Mouse (Mus musculus): ENCODE measurements around the gene Nos3. TPM values are rescaled to one million over a fixed set of nuclear protein-coding genes. Genes with fewer than 3 reads are reported as not detected.

Nos3 gene
- polyA plus RNA-seq, 1 experiment, result not detected

DNA sequence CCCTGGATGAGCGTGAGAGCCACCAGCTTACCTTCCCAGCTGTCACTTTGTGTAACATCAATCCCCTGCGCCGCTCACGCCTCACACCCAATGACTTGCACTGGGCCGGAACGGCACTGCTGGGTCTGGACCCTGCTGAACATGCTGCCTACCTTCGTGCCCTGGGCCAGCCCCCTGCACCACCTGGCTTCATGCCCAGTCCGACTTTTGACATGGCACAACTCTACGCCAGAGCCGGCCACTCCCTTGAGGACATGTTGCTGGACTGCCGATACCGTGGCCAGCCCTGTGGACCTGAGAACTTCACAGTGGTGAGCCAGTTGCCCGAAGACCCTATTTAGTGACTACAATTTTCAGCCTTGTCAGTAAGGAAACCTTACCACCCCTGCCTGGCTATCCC, 49.3 kb downstream of the Nos3 start:
- TF ChIP-seq POLR2A (IDR thresholded peaks at IDR 0.05; ENCODE audit: borderline replicate concordance, control insufficient read depth, low read depth, low read length) (no peak), CTCF (IDR thresholded peaks at IDR 0.05; ENCODE audit: control insufficient read depth, insufficient read depth, low read length) (no peak)
- no peak overlapping the region for H3K27ac ChIP-seq (ENCODE audit: control insufficient read depth, insufficient read depth, low read depth, low read length, poor library complexity)
- no peaks in the 10 kb centered on the region; the same call in 1 of the 2 replicates for H3K4me1 ChIP-seq (ENCODE audit: control insufficient read depth, insufficient read depth, low read length)
- 80% methylated on average over 13 of the region's 13 CpGs for WGBS
- no peak overlapping the region for H3K4me3 ChIP-seq (replicated peaks; ENCODE audit: control insufficient read depth, low read depth, low read length)

DNA sequence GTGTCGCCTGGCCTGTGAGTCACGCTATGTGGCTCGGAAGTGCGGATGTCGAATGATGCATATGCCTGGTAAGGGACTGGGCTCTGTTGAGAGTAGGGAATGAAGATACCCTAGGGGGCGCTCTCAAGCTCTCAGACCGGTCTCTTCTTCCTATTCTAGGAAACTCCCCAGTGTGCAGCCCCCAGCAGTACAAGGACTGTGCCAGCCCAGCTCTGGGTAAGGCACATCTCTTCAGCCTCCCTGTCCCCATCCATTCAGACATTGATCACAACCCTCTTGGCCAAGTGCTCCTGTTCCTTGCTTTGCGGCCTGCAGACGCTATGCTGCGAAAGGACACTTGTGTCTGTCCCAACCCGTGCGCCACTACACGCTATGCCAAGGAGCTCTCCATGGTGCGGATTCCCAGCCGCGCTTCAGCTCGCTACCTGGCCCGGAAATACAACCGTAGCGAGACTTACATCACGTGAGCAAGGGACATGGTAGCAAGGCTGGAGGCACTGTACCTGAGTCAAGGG, 51.7 kb downstream of the Nos3 start:
- no peak overlapping the region for H3K27ac ChIP-seq (ENCODE audit: control insufficient read depth, insufficient read depth, low read depth, low read length, poor library complexity)
- no peaks in the 10 kb centered on the region; the same call in 1 of the 2 replicates for H3K4me1 ChIP-seq (ENCODE audit: control insufficient read depth, insufficient read depth, low read length)
- no peak for TF ChIP-seq POLR2A (IDR thresholded peaks at IDR 0.05; ENCODE audit: borderline replicate concordance, control insufficient read depth, low read depth, low read length)
- TF ChIP-seq CTCF (IDR thresholded peaks at IDR 0.05; ENCODE audit: control insufficient read depth, insufficient read depth, low read length), result peak; percentile 59
- no peak overlapping the region for H3K4me3 ChIP-seq (replicated peaks; ENCODE audit: control insufficient read depth, low read depth, low read length)
- WGBS, result 9% methylated on average over 21 of the region's 21 CpGs

DNA sequence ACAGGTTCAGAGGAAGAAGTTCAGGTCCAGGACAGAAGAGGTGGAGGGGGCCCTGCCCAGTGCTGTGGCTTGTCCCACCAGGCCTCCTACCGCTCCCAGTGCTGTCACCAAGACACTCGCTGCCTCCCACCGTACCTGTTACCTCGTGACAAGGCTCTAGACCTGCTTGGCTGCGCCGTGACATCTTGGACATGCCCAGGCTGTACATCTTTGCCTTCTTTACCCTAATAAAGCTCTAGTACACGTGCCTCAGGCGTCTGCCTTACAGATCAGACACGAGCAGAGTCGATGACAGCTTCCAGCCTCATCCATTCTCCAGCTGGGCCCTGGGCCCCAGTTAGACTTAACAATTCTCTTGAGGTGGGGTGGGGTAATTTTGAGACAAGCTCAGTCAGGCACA, 53.0 kb downstream of the Nos3 start:
- 85% methylated on average over 10 of the region's 10 CpGs for WGBS
- TF ChIP-seq POLR2A (IDR thresholded peaks at IDR 0.05; ENCODE audit: borderline replicate concordance, control insufficient read depth, low read depth, low read length), result no peak
- TF ChIP-seq CTCF (IDR thresholded peaks at IDR 0.05; ENCODE audit: control insufficient read depth, insufficient read depth, low read length), result no peak
- H3K4me3 ChIP-seq (replicated peaks; ENCODE audit: control insufficient read depth, low read depth, low read length), result no peak overlapping the region
- H3K27ac ChIP-seq (ENCODE audit: control insufficient read depth, insufficient read depth, low read depth, low read length, poor library complexity), result no peak overlapping the region
- H3K4me1 ChIP-seq (ENCODE audit: control insufficient read depth, insufficient read depth, low read length), result no peaks in the 10 kb centered on the region; the same call in 1 of the 2 replicates

DNA sequence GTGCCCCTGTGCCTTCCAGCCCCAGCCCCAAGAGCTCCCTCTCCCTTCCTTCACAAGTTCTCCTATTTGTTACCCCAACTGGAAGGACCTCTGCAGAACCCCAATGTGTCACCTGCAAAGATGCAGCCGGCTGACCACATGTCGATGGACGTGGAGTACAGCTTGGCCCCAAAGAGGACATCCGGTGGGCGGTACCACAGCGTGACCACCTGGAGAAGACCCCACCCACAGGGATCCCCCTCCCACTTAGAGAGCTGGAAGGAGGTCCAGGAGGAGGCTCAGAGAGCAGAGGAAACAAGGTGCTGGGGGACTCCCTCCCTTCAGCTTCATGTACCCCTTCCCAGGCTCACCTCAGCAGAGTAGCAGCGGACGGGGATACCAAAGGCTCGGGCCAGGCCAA, 55.8 kb downstream of the Nos3 start:
- H3K4me3 ChIP-seq (replicated peaks; ENCODE audit: control insufficient read depth, low read depth, low read length), result no peak overlapping the region
- 90% methylated on average over 9 of the region's 9 CpGs for WGBS
- no peaks in the 10 kb centered on the region; the same call in 1 of the 2 replicates for H3K4me1 ChIP-seq (ENCODE audit: control insufficient read depth, insufficient read depth, low read length)
- H3K27ac ChIP-seq (ENCODE audit: control insufficient read depth, insufficient read depth, low read depth, low read length, poor library complexity), result no peak overlapping the region
- TF ChIP-seq CTCF (IDR thresholded peaks at IDR 0.05; ENCODE audit: control insufficient read depth, insufficient read depth, low read length), result no peak
- no peak for TF ChIP-seq POLR2A (IDR thresholded peaks at IDR 0.05; ENCODE audit: borderline replicate concordance, control insufficient read depth, low read depth, low read length)

DNA sequence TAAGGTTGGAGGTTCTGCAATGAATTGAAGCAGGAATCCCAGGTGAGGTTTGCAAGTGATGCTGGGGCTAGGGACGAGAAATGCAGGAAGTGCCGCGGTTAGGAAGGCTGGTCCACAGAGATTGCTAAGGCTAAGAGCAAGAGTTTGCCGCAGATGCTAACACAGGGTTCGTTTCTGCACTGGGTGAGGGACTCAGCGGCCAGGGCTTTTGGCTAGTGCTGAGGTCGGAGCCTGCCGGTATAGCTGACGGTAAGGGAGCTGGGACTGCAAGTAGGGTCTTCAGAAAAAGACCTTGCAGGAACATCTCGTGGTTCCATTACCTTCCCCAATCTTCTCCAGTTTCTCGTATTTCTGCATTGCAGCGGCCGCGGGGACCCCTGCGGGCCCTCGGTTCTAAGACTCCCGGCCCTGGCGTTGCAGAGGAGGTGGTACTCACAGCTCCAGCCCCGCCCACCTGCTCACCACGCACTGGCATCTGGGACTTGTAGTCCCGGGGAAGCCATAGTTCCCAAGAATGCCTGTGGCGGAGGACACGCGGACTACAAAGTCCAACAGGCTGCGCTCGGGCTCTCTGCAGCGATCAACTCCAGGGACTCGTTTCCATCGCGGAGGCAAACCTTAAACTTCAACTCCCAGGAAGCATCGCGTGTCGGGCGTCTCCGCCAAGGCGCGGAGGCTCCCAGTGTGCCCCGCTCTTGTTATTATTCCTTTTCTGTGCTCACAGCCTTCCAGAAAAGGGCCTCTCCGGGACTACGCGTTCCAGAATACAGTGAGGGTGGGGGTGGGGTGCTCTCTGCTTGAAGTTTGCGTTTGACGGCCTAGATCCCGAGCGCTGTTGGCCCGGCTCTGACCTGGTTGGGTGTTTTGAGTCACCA, 58.8 kb downstream of the Nos3 start, which contains the start of the genes Cdk5 and Slc4a2:
TSS of gene Cdk5 (minus strand) at position 402 of the 875 bp plus-strand sequence.
TSS of gene Slc4a2 (plus strand) at position 709 of the 875 bp plus-strand sequence.
- Histone ChIP-seq H3K4me1 (ENCODE audit: control insufficient read depth, insufficient read depth, low read length) (no peaks in the 10 kb centered on the region; the same call in 1 of the 2 replicates), H3K27ac (ENCODE audit: control insufficient read depth, insufficient read depth, low read depth, low read length, poor library complexity) (peak within 1 kb of the TSS; percentile 95), H3K4me3 (replicated peaks; ENCODE audit: control insufficient read depth, low read depth, low read length) (peak within 1 kb of the TSS; percentile 82)
- WGBS, result under 1% methylated on average over 46 of the region's 46 CpGs
- TF ChIP-seq CTCF (IDR thresholded peaks at IDR 0.05; ENCODE audit: control insufficient read depth, insufficient read depth, low read length) (no peak), POLR2A (IDR thresholded peaks at IDR 0.05; ENCODE audit: borderline replicate concordance, control insufficient read depth, low read depth, low read length) (peak; percentile 92)

DNA sequence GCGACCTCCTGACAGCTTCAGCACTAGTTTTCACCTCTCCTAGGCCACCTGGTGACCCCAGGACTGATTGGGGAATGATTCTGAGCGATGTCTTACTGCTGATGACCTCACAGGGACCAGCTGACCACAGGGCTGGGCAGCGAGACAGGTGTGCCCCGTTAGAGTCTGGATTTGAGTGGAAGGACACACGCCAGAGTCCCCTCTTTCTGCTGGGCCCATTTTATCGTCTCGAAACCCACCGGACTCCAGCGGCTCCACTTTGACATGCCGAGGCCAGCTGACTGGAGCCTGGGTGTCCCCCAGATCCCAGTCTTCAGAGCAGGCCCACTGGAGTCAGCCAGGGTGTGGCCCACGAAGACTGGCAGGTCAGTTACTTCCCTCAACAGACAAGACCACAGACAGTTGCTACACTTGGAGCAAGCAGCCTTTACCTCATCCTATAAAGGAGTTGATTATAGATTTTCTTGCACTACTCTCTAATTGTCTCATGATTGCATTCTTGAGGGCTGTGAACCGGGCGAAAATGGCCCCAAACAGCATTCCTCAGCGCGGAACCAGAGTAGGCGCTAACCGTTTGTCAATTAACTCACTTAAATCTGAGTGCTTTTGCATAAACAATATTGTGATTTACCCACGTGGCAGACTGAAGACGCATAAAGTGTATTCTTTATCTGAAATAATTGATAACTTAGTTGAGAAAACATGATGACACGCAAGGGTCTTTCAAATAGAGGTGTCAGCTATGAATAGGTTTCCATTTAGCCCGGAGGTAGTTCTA, 59.6 kb downstream of the Nos3 start:
- Histone ChIP-seq H3K4me3 (replicated peaks; ENCODE audit: control insufficient read depth, low read depth, low read length) (peak overlapping the region; percentile 82), H3K27ac (ENCODE audit: control insufficient read depth, insufficient read depth, low read depth, low read length, poor library complexity) (peak overlapping the region; percentile 95), H3K4me1 (ENCODE audit: control insufficient read depth, insufficient read depth, low read length) (no peaks in the 10 kb centered on the region; the same call in 1 of the 2 replicates)
- TF ChIP-seq POLR2A (IDR thresholded peaks at IDR 0.05; ENCODE audit: borderline replicate concordance, control insufficient read depth, low read depth, low read length) (0 out of 2 replicates have a peak, but pooled peaks have one; percentile 20), CTCF (IDR thresholded peaks at IDR 0.05; ENCODE audit: control insufficient read depth, insufficient read depth, low read length) (no peak)
- 6% methylated on average over 21 of the region's 21 CpGs for WGBS

DNA sequence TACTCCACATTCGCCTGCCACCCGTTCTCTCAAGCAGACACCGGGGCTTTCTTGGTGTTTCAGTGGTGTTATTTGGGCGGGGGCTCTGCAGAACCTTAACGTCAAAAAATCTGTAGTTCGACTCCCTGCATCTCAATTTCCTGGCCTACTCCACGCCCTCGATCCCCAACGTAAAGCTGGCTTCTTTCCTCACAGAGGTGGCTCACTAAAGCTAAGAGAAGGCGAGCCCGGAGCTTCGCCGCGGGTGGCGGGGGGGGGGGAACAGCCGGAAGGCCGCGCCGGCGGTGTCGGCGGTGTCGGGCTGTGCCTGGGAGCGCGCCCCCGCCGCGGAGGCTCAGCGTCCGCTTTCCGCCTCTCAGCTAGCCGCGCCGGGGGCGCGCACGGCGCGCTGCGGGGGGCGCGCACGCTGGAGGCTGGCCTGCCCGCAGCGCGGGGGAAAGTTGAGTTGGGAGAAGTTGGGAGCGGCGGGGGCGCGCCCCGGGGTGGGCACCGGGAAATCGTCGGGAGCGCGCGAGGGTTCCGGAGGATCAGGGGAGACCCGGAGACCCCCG, 60.3 kb downstream of the Nos3 start:
- peak overlapping the region; percentile 95 for H3K27ac ChIP-seq (ENCODE audit: control insufficient read depth, insufficient read depth, low read depth, low read length, poor library complexity)
- TF ChIP-seq POLR2A (IDR thresholded peaks at IDR 0.05; ENCODE audit: borderline replicate concordance, control insufficient read depth, low read depth, low read length) (peak; percentile 48; the same call in 1 of the 2 replicates), CTCF (IDR thresholded peaks at IDR 0.05; ENCODE audit: control insufficient read depth, insufficient read depth, low read length) (no peak)
- peak overlapping the region; percentile 82 for H3K4me3 ChIP-seq (replicated peaks; ENCODE audit: control insufficient read depth, low read depth, low read length)
- H3K4me1 ChIP-seq (ENCODE audit: control insufficient read depth, insufficient read depth, low read length), result no peaks in the 10 kb centered on the region; the same call in 1 of the 2 replicates
- under 1% methylated on average over 58 of the region's 60 CpGs for WGBS
